Mouse (Mus musculus) spleen, adult 2 months (tissue): ENCODE measurements around the gene Wars. TPM values are rescaled to one million over a fixed set of nuclear protein-coding genes. Genes with fewer than 3 reads are reported as not detected.

ENCODE experiments used
- DNase-seq, 2 experiments: peaks; one replicate each; pipeline versions ENCODE4 v3.0.0 to v3.0.0-alpha.2; 2012 to 2021; ENCODE audit warnings: low spot score in 2 of 2, low read depth in 1 of 2
- H3K27ac ChIP-seq: fragments of 200-500 bp; 2 replicates; pipeline ENCODE4 v1.5.1; 2012; ENCODE audit warnings: low read length, inconsistent platforms; ENCODE audit not compliant: insufficient read depth
- H3K27me3 ChIP-seq: fragments of 200-500 bp; 2 replicates; pipeline ENCODE4 v1.6.1; 2012; ENCODE audit warnings: mild to moderate bottlenecking, moderate library complexity, low read length, inconsistent platforms; ENCODE audit not compliant: control insufficient read depth, insufficient read depth
- H3K36me3 ChIP-seq: fragments of 200-500 bp; 2 replicates; pipeline ENCODE4 v1.6.1; 2012; ENCODE audit warnings: mild to moderate bottlenecking, low read length, inconsistent platforms; ENCODE audit not compliant: control insufficient read depth, insufficient read depth
- H3K4me1 ChIP-seq: fragments of 200-500 bp; 2 replicates; pipeline ENCODE4 v1.6.1; 2011; ENCODE audit warnings: inconsistent platforms; ENCODE audit not compliant: control insufficient read depth, insufficient read depth, insufficient read length
- H3K4me3 ChIP-seq: fragments of 200-500 bp; 2 replicates; pipeline ENCODE4 v1.5.1; 2011; ENCODE audit warnings: mild to moderate bottlenecking, inconsistent platforms; ENCODE audit not compliant: insufficient read depth, insufficient read length; ENCODE audit errors: extremely low read depth
- CTCF ChIP-seq: fragments of 200-500 bp; IDR thresholded peaks from 2 replicates; pipeline ENCODE4 v1.5.1; 2011; ENCODE audit warnings: mild to moderate bottlenecking, inconsistent platforms; ENCODE audit not compliant: insufficient read depth, insufficient read length, insufficient replicate concordance; ENCODE audit errors: extremely low read depth
- POLR2A ChIP-seq: fragments of 200-500 bp; IDR thresholded peaks from 2 replicates; pipeline ENCODE4 v1.6.1; 2011; ENCODE audit warnings: low read depth, low read length, inconsistent platforms
- WGBS: fragments of 180-500 bp; shearing (Covaris S2); methylation state at CpG from one replicate; pipeline ENCODE4 v1.1.7; 2018; 5-methylcytosine and 5-hydroxymethylcytosine counted together
- polyA plus RNA-seq: library from polyadenylated mRNA; depleted of rRNA; stranded (reverse); fragments of >200 nt; gene quantifications from 2 replicates; pipeline ENCODE4 v1.2.3, GENCODE M21; 2012; rRNA removed

The Wars gene
- polyA plus RNA-seq = 45.5 and 60.3 TPM in 2 replicates

- no peaks in the 10 kb centered on the region for H3K36me3 ChIP-seq
- peak; percentile 88 to 91 for DNase-seq
- peak within 1 kb of the TSS; percentile 70 for H3K4me3 ChIP-seq
- peak within 1 kb of the TSS; percentile 51 for H3K27ac ChIP-seq
- WGBS = under 1% methylated on average over 58 of the region's 58 CpGs
- H3K27me3 ChIP-seq = no peaks in the 10 kb centered on the region
- peak; percentile 3; the same call in 1 of the 2 replicates for TF ChIP-seq POLR2A
- no peak for TF ChIP-seq CTCF
- H3K4me1 ChIP-seq = peaks cover 8% of the 10 kb centered on the region; the same call in 1 of the 2 replicates
Observed at GRCm38 (mm10) chr12:108893715-108894431, at the start of gene Wars. Gene Wars, minus strand, starts transcription at chr12:108894174.

GRCm38 (mm10) chr12:108942203-108942923 is 48.4 kb upstream of the Wars start:
- DNase-seq = no peak
- no peak for TF ChIP-seq CTCF
- TF ChIP-seq POLR2A = no peak
- Histone ChIP-seq H3K36me3 (no peaks in the 10 kb centered on the region), H3K4me1 (no peaks in the 10 kb centered on the region), H3K27me3 (no peaks in the 10 kb centered on the region), H3K27ac (no peak overlapping the region), H3K4me3 (no peak overlapping the region)
- 92% methylated on average over 14 of the region's 14 CpGs for WGBS

DNA sequence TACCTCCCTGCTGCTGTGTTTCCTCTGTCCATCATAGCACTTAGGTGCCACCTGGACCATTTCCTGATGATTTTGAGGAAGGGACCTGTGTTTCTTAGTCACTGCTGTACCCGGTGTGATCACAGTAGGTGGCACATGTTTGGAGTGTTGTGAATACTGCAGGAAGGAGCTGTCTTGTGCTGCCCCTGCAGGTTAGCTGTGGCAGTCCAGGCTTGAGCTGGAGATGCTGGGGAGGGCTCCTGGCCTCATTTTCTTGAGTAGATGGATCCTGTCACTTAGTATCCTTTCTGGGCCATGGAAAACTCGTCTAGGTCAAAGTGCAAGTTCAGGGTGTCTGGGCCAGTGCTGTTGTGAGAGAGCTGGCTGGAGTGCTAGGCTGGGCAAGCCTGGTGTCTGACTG is 47.3 kb upstream of the Wars start:
- TF ChIP-seq POLR2A (no peak), CTCF (no peak)
- Histone ChIP-seq H3K4me1 (no peaks in the 10 kb centered on the region), H3K27ac (no peak overlapping the region), H3K27me3 (no peaks in the 10 kb centered on the region), H3K4me3 (no peak overlapping the region), H3K36me3 (no peaks in the 10 kb centered on the region)
- DNase-seq = no peak
- 71% methylated on average over 2 of the region's 2 CpGs for WGBS

DNA sequence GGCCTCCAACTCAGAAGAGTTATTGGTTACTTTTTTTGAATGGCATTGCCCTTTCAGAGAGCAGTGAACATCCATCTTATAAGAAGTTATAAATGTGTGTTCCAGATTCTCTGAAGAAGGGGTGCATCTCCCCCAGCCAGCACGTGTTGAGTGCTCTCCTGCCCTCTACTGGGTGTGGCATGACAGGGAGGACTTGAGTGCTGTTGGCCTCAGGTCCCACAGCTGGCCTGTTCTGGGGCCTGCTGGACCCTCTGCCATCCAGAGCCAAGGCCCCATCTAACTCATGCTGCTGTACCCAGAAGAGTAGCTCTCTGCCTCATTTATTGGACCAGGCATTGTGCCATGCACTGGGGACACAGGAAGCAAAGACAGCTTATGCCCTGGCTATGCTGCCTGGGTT is 46.3 kb upstream of the Wars start:
- Histone ChIP-seq H3K27ac (no peak overlapping the region), H3K36me3 (no peaks in the 10 kb centered on the region), H3K27me3 (no peaks in the 10 kb centered on the region), H3K4me3 (no peak overlapping the region), H3K4me1 (no peaks in the 10 kb centered on the region)
- TF ChIP-seq POLR2A (no peak), CTCF (no peak)
- DNase-seq = no peak
- 28% methylated on average over 1 of the region's 1 CpGs for WGBS

- Histone ChIP-seq H3K4me1 (no peaks in the 10 kb centered on the region), H3K27me3 (no peaks in the 10 kb centered on the region), H3K27ac (no peak overlapping the region), H3K4me3 (no peak overlapping the region), H3K36me3 (no peaks in the 10 kb centered on the region)
- 92% methylated on average over 9 of the region's 9 CpGs for WGBS
- TF ChIP-seq POLR2A (no peak), CTCF (no peak)
- DNase-seq = no peak
Observed at GRCm38 (mm10) chr12:108939317-108939716, 45.3 kb upstream of the Wars start.

DNA sequence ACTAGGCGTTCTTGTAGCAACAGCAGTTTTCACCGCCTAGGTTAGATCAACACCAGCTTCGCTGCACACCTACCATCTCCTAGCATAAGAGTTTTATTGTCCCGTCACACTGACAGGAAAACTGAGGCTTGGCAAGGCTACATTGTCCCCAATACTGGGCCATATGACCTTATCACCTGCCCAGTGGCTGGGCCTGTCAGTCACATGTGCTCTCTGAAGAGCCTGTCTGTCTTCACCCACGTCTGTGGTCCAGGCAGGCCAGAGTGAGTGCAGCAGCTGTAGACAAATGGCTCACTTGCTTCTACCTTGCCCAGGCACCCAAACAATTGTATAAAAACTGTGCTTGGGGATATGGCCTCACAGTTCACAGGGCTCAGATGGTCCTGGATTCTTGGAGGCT is 44.9 kb upstream of the Wars start:
- no peak overlapping the region for H3K4me3 ChIP-seq

DNA sequence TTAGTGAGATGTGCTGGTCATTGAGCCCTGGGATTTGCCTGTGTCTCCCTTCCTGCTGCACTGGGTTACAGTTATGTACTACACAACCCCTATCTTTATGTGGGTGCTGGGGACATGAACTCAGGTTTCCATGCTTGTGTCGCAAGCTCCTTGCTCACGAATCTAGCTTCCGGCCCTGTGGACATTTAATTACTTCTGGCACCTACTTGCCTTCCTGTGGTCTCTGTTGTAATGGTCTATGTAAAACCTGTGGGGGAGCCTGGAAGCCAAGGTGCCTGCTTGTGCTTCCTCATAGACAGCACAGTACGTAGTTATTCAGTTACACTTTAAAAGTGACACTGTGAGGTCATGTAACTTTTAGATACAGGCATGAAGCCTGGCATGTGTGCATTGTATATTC is 43.5 kb upstream of the Wars start:
- Histone ChIP-seq H3K36me3 (no peaks in the 10 kb centered on the region), H3K4me1 (no peaks in the 10 kb centered on the region), H3K27ac (no peak overlapping the region), H3K27me3 (no peaks in the 10 kb centered on the region), H3K4me3 (no peak overlapping the region)
- TF ChIP-seq POLR2A = no peak
- no peak for TF ChIP-seq CTCF
- WGBS = 48% methylated on average over 4 of the region's 4 CpGs
- no peak for DNase-seq

More for the DNA sequence above, 44.9 kb upstream of the Wars start:
- no peak for DNase-seq
- no peaks in the 10 kb centered on the region for H3K27me3 ChIP-seq
- no peaks in the 10 kb centered on the region for H3K36me3 ChIP-seq
- WGBS = 88% methylated on average over 5 of the region's 5 CpGs
- H3K4me1 ChIP-seq = no peaks in the 10 kb centered on the region
- H3K27ac ChIP-seq = no peak overlapping the region
- TF ChIP-seq CTCF = no peak
- TF ChIP-seq POLR2A = no peak
